Mouse (Mus musculus) v-Abl transformed pro-B cells (cell line): Measurements from ENCODE around the gene Nr1i2.
"Not testable (repeated sequence)": the region's sequence is repeated elsewhere in the genome, so short reads cannot be mapped to it uniquely, and the experiment has no call there.

Source experiments
- in situ Hi-C, 2 experiments: fragments of 400-800 bp; cut with MboI; formaldehyde crosslinking; loops; one replicate each; pipeline ENCODE4 v1.15.1; 2025; ENCODE audit not compliant: unreplicated experiment in 2 of 2

Nr1i2 gene

DNA sequence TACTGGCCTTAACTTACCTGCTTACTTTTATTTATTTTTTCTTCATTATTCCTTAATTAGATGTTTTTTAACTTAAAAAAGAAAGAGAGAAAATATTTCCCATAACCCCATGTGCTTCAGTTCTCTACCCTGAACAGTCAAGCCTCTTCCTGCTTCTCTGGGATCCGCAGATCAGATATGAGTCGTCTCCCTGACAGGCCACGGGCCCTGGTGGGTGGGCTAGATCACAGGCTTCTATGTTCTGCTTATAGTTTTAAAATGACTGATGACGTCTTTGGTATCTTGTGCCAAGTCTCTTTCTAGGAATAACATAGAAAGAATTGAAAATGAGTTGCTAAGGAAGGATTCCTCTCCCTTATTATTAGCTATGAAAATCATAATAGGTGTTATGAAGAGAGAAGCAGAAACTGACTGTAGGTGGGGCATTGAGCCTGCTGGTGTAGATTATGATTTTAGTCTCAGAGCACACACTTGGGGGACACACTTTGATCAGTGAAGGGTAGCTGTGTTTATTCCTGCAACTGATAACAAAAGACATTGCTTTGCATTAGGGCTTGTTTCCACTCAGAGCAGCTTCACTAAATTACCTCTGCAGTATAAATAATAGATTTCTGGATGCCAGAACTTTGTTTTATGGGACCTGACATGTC lies 57.6 kb downstream of the Nr1i2 start:
- in situ Hi-C loops: no loop called here

DNA sequence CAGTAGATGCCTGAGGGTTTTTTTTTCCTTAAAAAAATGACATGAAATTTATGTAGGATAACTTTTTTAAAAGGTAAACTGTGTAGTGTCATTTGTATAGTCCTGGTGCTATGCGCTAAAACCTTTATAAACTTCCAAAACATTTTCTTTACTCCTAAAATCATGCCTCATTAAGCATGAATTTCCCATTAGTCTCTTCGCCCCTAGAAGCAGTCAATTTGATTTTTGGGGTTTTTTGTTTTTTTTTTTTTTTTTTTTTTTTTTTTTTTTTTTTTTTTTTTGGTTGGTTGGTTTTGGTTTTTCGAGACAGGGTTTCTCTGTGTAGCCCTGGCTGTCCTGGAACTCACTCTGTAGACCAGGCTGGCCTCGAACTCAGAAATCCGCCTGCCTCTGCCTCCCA lies 72.1 kb downstream of the Nr1i2 start:
- in situ Hi-C loops: not testable (repeated sequence)

DNA sequence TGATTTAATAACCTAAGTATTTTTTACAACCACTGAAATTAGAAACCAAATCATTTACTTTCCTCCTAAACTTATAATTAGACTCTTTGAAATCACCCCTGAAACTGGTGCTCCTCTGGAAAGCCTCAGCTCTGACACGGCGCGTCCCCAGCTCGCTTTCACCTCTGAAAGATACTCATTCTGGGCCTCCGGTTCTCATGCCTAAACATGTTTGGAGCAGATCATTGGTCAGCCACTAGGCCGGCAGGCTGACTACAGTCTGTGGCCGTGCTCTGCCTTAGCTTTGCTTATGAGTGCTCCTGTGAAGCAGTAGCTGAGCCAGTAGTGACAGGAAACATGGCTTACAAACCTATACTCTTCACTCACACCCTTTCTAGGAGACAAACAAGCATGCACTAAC lies 89.4 kb downstream of the Nr1i2 start:
- in situ Hi-C loops: no loop called here
